Mouse (Mus musculus) midbrain, embryonic 12.5 days (tissue): ENCODE measurements around the gene AK157302. TPM values are rescaled to one million over a fixed set of nuclear protein-coding genes. Genes with fewer than 3 reads are reported as not detected.
"Not testable (repeated sequence)": the region's sequence is repeated elsewhere in the genome, so short reads cannot be mapped to it uniquely, and the experiment has no call there.

ENCODE experiments used
- ATAC-seq: fragments of 200-750 bp; cut with Nextera tagmentation; 2 replicates; pipeline ENCODE4 v1.8.0; 2017; ENCODE audit warnings: low read depth, moderate TSS enrichment, moderate library complexity; ENCODE audit not compliant: low FRiP score
- H3K27ac ChIP-seq: fragments of 300-500 bp; sonication (generic); replicated peaks from 2 replicates; pipeline ENCODE4 v1.5.1; 2016; ENCODE audit warnings: mild to moderate bottlenecking
- H3K27me3 ChIP-seq: fragments of 300-500 bp; sonication (generic); 2 replicates; pipeline ENCODE4 v1.6.1; 2016; ENCODE audit warnings: mild to moderate bottlenecking
- H3K36me3 ChIP-seq: fragments of 300-500 bp; sonication (generic); 2 replicates; pipeline ENCODE4 v1.6.1; 2016
- H3K4me1 ChIP-seq: fragments of 300-500 bp; sonication (generic); 2 replicates; pipeline ENCODE4 v1.6.1; 2016
- H3K4me2 ChIP-seq: fragments of 300-500 bp; sonication (generic); replicated peaks from 2 replicates; pipeline ENCODE4 v1.6.1; 2016; ENCODE audit warnings: mild to moderate bottlenecking, moderate library complexity
- H3K4me3 ChIP-seq: fragments of 300-500 bp; sonication (generic); 2 replicates; pipeline ENCODE4 v1.5.1; 2016; ENCODE audit warnings: mild to moderate bottlenecking
- H3K9ac ChIP-seq: fragments of 300-500 bp; sonication (generic); replicated peaks from 2 replicates; pipeline ENCODE4 v1.6.1; 2016; ENCODE audit warnings: mild to moderate bottlenecking, moderate library complexity
- H3K9me3 ChIP-seq: fragments of 300-500 bp; sonication (generic); 2 replicates; pipeline ENCODE4 v1.6.1; 2016; ENCODE audit warnings: mild to moderate bottlenecking
- WGBS: fragments of 180-500 bp; shearing (Covaris S2); methylation state at CpG from one replicate; pipeline ENCODE4 v1.1.7; 2016; 5-methylcytosine and 5-hydroxymethylcytosine counted together
- polyA plus RNA-seq: library from polyadenylated mRNA; unstranded; fragments of >200 nt; fragmentation: Nextera tagmentation; extraction: Ambion mirVana; gene quantifications from 2 replicates; pipeline ENCODE4 v1.2.1, GENCODE M21; 2016

AK157302 gene
- 0.30 and 0.47 TPM in 2 replicates for polyA plus RNA-seq

- Histone ChIP-seq H3K36me3 (no peaks in the 10 kb centered on the region), H3K27me3 (0 out of 2 replicates have a peak, but pooled peaks cover 3% of the 10 kb centered on the region), H3K9ac (no peak within 1 kb of the TSS), H3K4me3 (no peak within 1 kb of the TSS), H3K4me1 (no peaks in the 10 kb centered on the region), H3K27ac (no peak within 1 kb of the TSS), H3K4me2 (no peak within 1 kb of the TSS), H3K9me3 (no peaks in the 10 kb centered on the region)
- ATAC-seq = no peak
- 94% methylated on average over 21 of the region's 21 CpGs for WGBS
Measured at GRCm38 (mm10) chr13:21495080-21495479, at the start of gene AK157302. Gene AK157302, plus strand, starts transcription at chr13:21495223.

GRCm38 (mm10) chr13:21446796-21447195 lies 48.2 kb upstream of the AK157302 start:
- no peaks in the 10 kb centered on the region for H3K9me3 ChIP-seq
- H3K4me1 ChIP-seq = no peaks in the 10 kb centered on the region
- H3K27me3 ChIP-seq = no peaks in the 10 kb centered on the region
- no peak overlapping the region for H3K4me2 ChIP-seq
- H3K9ac ChIP-seq = no peak overlapping the region
- no peak for ATAC-seq
- H3K36me3 ChIP-seq = peaks cover 54% of the 10 kb centered on the region
- 93% methylated on average over 9 of the region's 9 CpGs for WGBS
- H3K4me3 ChIP-seq = no peak overlapping the region
- no peak overlapping the region for H3K27ac ChIP-seq

DNA sequence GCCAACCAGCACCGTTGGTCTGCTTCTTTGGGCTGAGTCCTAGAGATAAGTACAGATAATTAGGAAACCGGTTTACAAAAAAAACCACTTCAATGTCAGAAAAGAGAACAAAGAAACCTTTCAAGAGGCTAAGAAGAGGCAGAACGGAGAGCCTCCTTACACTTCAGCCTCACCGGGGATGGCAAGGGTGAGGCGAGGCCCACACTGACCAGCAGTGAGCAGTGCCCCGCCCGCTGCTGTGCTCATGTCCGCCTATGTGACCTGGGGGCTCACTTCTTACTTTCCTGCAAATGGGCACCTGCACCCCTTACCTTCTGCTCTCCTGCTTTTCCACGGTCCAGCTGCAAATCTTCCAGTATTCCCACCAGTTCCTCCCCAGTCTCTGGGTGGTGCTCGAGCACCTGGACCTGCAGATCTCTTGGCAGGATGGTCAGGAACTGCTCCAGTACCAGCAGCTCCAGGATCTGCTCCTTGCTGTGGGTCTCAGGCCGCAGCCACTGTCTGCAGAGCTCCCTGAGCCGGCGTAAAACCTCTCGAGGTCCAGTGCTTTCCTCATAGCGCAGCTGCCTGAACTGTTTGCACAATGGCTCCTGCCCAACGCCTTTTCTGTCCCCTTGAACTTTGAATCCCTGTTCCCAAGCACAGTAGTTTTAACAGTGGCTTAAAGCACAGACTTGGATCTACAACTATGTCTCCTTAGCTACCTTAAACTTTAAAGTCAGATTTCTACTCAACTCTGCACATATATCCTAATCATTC lies 47.0 kb upstream of the AK157302 start:
- Histone ChIP-seq H3K27me3 (no peaks in the 10 kb centered on the region), H3K4me1 (peaks cover 9% of the 10 kb centered on the region), H3K9me3 (no peaks in the 10 kb centered on the region), H3K9ac (no peak overlapping the region), H3K36me3 (peaks cover 54% of the 10 kb centered on the region), H3K4me2 (no peak overlapping the region), H3K4me3 (no peak overlapping the region), H3K27ac (no peak overlapping the region)
- 86% methylated on average over 16 of the region's 16 CpGs for WGBS
- ATAC-seq = no peak

- Histone ChIP-seq H3K27ac (peak overlapping the region; percentile 50; the same call in 1 of the 2 replicates), H3K9ac (peak overlapping the region; percentile 73), H3K36me3 (peaks cover 14% of the 10 kb centered on the region), H3K9me3 (no peaks in the 10 kb centered on the region), H3K27me3 (peaks cover 22% of the 10 kb centered on the region), H3K4me1 (peaks cover 9% of the 10 kb centered on the region), H3K4me3 (peak overlapping the region; percentile 71), H3K4me2 (peak overlapping the region; percentile 84)
- ATAC-seq = no peak; the same call in 1 of the 2 replicates
- under 1% methylated on average over 13 of the region's 13 CpGs for WGBS
Measured at GRCm38 (mm10) chr13:21453042-21453441, 42.0 kb upstream of the AK157302 start.

DNA sequence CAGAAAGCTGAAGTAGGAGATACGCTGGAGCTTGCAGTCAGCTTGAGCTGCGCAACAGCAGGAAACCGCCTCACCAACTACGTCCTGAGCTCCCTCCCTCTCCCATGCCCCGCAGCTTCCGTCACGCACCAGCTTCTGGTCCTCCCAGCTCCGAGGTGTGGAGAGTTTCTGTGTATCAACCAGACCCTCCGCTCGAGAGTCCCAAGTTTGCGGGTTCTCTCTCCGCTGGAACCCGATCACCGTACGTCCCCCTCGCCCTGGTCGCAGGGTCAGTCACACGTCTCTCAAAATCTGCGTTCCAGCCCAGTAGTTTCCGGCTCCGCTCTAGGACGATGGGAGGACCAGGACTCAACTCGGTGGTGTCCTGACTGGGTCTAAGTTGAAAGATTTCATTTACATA lies 41.6 kb upstream of the AK157302 start, which contains the start of gene Zscan26:
Gene Zscan26, minus strand, starts transcription at position 282 of the 400 bp plus-strand sequence.
- WGBS = under 1% methylated on average over 23 of the region's 23 CpGs
- H3K4me2 ChIP-seq = peak within 1 kb of the TSS; percentile 84
- H3K27me3 ChIP-seq = peaks cover 22% of the 10 kb centered on the region
- H3K9ac ChIP-seq = peak within 1 kb of the TSS; percentile 73
- no peaks in the 10 kb centered on the region for H3K9me3 ChIP-seq
- 0 out of 2 replicates have a peak, but pooled peaks cover 10% of the 10 kb centered on the region for H3K36me3 ChIP-seq
- ATAC-seq = peak; percentile 93
- peak within 1 kb of the TSS; percentile 71 for H3K4me3 ChIP-seq
- H3K27ac ChIP-seq = peak within 1 kb of the TSS; percentile 50; the same call in 1 of the 2 replicates
- peaks cover 9% of the 10 kb centered on the region for H3K4me1 ChIP-seq

GRCm38 (mm10) chr13:21454133-21454532 lies 40.9 kb upstream of the AK157302 start:
- Histone ChIP-seq H3K9me3 (no peaks in the 10 kb centered on the region), H3K27ac (no peak overlapping the region), H3K27me3 (peaks cover 22% of the 10 kb centered on the region), H3K4me1 (peaks cover 9% of the 10 kb centered on the region), H3K9ac (no peak overlapping the region), H3K4me3 (no peak overlapping the region), H3K4me2 (no peak overlapping the region), H3K36me3 (0 out of 2 replicates have a peak, but pooled peaks cover 3% of the 10 kb centered on the region)
- ATAC-seq = no peak
- 87% methylated on average over 3 of the region's 3 CpGs for WGBS

DNA sequence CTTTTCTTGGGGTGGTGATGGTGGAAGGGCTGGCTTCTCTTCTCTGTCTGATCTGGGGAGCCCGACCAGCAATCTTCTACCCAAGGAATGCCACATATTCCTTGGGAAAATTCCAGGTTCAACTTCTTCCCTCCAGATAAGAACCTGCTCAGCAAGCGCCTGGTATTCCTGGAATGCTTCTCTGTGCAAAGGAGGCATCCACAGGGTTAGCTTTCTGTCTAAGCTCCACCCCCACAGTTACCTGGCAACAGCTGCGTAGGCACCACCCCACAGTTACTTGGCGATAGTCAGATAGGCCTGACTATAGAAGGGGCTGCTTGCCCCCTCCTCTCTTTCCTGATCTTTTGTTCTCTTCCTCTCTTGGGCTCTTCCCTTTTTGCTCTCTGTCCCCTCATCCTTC lies 38.7 kb upstream of the AK157302 start:
- Histone ChIP-seq H3K9me3 (no peaks in the 10 kb centered on the region), H3K27ac (no peak overlapping the region), H3K27me3 (peaks cover 30% of the 10 kb centered on the region), H3K4me1 (peaks cover 9% of the 10 kb centered on the region), H3K4me3 (no peak overlapping the region), H3K9ac (no peak overlapping the region), H3K4me2 (no peak overlapping the region), H3K36me3 (no peaks in the 10 kb centered on the region)
- no peak for ATAC-seq
- 10% methylated on average over 4 of the region's 4 CpGs for WGBS

GRCm38 (mm10) chr13:21462516-21462915 lies 32.5 kb upstream of the AK157302 start:
- not testable (repeated sequence) for H3K9ac ChIP-seq, H3K4me1 ChIP-seq, H3K9me3 ChIP-seq, H3K4me2 ChIP-seq, H3K4me3 ChIP-seq, H3K27ac ChIP-seq, ATAC-seq, H3K36me3 ChIP-seq
- 60% methylated on average over 9 of the region's 9 CpGs for WGBS
- H3K27me3 ChIP-seq = peaks cover 23% of the 10 kb centered on the region

GRCm38 (mm10) chr13:21467336-21467735 lies 27.7 kb upstream of the AK157302 start:
- 84% methylated on average over 10 of the region's 10 CpGs for WGBS
- no peak overlapping the region for H3K9ac ChIP-seq
- H3K9me3 ChIP-seq = no peaks in the 10 kb centered on the region
- no peak overlapping the region for H3K4me3 ChIP-seq
- ATAC-seq = no peak
- H3K4me1 ChIP-seq = no peaks in the 10 kb centered on the region; the same call in 1 of the 2 replicates
- peaks cover 25% of the 10 kb centered on the region for H3K27me3 ChIP-seq
- no peak overlapping the region for H3K4me2 ChIP-seq
- H3K36me3 ChIP-seq = no peaks in the 10 kb centered on the region
- H3K27ac ChIP-seq = no peak overlapping the region

- Histone ChIP-seq H3K27ac (peak within 1 kb of the TSS; percentile 66), H3K4me1 (no peaks in the 10 kb centered on the region; the same call in 1 of the 2 replicates), H3K4me2 (peak within 1 kb of the TSS; percentile 83), H3K4me3 (peak within 1 kb of the TSS; percentile 55), H3K9me3 (no peaks in the 10 kb centered on the region), H3K27me3 (peaks cover 25% of the 10 kb centered on the region), H3K36me3 (no peaks in the 10 kb centered on the region), H3K9ac (peak within 1 kb of the TSS; percentile 67)
- ATAC-seq = peak; percentile 99
- WGBS = 1% methylated on average over 54 of the region's 54 CpGs
Measured at GRCm38 (mm10) chr13:21468061-21469019, 26.7 kb upstream of the AK157302 start, which contains the start of gene Nkapl. Gene Nkapl, minus strand, starts transcription at chr13:21468509.

DNA sequence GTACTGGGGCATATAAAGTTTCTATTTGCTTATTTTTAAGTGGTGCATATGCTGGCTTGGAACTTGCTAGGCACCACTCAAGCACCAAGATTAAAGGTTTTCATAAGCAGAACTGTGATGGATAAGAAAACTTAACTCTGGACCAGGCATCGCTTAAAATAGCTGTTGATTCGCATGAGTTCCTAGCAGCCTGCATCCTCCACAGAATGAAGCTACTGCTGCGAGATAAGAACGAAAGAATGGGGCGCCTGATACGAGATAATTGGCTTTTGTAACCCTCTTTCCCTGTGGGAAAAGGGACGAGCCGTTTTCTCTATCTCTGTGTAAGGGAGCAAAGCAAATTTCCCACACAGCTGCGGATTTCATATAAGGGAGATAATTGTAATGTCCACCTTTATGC lies 25.9 kb upstream of the AK157302 start:
- Histone ChIP-seq H3K9me3 (no peaks in the 10 kb centered on the region), H3K36me3 (no peaks in the 10 kb centered on the region), H3K4me2 (peak overlapping the region; percentile 83), H3K4me1 (no peaks in the 10 kb centered on the region; the same call in 1 of the 2 replicates), H3K4me3 (no peak overlapping the region), H3K9ac (no peak overlapping the region), H3K27ac (no peak overlapping the region), H3K27me3 (peaks cover 25% of the 10 kb centered on the region)
- no peak for ATAC-seq
- 12% methylated on average over 9 of the region's 9 CpGs for WGBS
